Mouse (Mus musculus) embryo, embryonic 10.5 days (tissue): ENCODE data around the gene Ttc8.

Source experiments
- DNase-seq: peaks from one replicate; pipeline ENCODE4 v3.0.0-alpha.2; 2015; ENCODE audit warnings: low spot score

The Ttc8 gene

GRCm38 (mm10) chr12:98973461-98973860, 53.1 kb downstream of the Ttc8 start:
- DNase-seq: no peak

DNA sequence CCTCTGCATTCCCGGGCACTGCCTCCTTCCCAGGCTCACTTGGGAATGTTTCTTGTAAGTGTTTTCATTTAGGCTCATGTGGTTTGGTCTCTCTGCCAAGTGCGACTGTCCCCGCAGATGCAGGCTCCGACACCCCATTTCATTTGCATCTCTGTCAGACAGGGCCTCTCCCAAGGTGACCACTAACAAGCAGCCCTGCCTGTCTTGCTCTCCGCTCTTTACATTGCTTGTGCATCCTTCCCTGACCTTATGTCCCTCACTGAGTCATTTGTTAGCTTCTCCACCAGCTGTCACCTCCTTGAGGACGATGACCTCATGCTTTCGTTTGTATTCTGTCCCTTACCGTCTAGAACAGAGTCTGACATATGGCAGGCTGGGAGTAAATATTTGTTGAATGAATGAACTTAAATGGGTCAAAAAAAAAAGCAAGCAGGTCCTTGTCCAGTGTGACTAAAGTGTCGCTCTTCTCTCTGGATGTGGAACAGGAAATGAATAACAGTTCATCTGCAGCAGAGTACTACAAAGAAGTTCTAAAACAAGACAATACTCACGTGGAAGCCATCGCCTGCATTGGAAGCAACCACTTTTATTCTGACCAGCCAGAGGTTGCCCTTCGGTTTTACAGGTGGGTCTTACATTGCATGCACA, 53.9 kb downstream of the Ttc8 start:
- peak; percentile 54 for DNase-seq

DNA sequence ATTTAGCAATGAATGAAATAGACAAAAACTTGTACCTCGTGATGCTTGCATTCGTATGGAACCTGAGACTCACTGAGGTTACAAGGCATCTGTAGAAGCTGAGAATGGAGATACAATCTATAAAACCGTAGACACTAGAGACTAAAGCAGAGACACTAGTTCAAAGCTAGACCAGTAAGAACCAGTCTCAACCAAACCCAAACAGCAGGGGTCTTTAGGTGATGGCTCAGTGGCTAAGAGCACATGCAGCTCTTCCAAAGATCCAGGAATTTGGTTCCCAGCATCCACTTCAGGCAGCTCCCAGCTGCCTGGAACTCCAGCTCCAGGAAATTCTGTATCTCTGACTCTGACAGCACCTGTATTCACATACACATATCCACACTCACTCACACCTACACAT, 60.7 kb downstream of the Ttc8 start:
- no peak for DNase-seq

DNA sequence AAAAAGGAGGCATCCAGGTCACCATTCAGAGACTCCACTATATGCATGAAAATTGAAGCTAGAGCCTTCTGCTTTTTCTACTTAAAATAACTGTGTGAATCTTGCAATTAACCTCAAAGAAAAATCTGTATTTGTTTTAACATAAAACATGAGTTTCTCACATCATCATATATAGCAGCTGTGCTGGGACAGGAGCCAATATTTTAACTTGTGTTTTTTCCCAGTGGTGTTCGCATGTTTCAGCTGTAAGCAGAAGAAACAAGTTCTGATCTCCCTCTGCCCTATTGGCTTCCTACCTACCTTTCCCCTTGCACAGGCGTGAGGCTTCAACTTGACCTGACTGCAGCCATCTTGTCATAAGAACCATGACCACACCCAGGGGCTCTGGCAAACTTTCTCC, 64.4 kb downstream of the Ttc8 start:
- DNase-seq: no peak

DNA sequence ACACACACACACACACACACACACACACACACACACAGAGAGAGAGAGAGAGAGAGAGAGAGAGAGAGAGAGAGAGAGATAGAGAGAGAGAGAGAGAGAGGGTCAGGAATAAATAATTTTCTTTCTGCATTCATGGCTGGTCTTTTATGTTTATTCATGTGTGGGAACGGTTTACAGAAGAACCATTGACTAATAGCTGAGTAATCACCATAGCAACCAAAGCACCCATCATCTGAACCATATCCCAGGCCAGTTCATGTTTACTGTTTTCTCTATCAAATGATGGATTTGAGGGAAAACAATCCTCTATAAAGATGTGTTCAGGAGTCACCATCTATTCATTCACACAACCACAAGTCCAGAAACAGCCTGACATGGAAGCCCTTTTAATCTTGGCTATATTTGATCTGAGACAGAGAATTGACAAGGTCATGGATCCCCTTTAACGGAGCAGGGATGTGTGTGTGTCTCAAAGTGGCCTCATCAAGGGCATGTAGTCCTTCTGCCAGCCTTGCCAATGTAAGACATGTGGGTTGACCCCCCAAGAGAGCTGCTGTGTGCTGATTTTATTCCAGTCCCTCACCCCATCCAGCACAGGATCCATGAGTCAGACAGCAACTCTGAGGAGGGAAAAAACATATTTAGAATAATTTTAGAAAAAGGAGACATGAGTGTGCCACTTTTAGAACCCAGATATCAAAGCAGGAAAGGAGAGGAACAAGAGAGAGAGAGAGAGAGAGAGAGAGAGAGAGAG, 70.9 kb downstream of the Ttc8 start:
- no peak for DNase-seq

GRCm38 (mm10) chr12:98991830-98992216, 71.4 kb downstream of the Ttc8 start:
- DNase-seq: no peak

GRCm38 (mm10) chr12:98993736-98994135, 73.4 kb downstream of the Ttc8 start:
- DNase-seq: no peak

- DNase-seq: no peak
Measured at GRCm38 (mm10) chr12:98994366-98994765, 74.0 kb downstream of the Ttc8 start.

GRCm38 (mm10) chr12:98995881-98996280, 75.5 kb downstream of the Ttc8 start:
- DNase-seq: no peak

- peak; percentile 14 for DNase-seq
Measured at GRCm38 (mm10) chr12:98996581-98996988, 76.2 kb downstream of the Ttc8 start.

DNA sequence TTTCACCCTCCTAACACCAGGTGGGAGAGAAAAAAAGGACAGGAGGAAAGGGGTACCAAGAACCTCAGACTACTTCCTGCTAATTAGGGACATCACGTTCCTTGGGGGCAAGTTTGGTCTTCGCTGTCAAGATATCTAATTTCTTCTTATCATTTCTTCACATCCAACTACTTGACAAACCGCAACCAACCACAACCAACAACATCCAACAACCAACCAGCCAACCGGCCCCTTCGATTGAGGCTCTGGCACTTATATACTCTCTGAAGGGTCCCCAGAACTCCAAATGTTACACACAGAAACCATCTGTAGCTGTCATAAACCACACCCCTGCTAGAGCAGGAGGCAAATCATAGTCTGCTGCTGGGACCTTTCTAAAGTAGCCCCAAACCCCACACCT, 76.7 kb downstream of the Ttc8 start:
- no peak for DNase-seq

DNA sequence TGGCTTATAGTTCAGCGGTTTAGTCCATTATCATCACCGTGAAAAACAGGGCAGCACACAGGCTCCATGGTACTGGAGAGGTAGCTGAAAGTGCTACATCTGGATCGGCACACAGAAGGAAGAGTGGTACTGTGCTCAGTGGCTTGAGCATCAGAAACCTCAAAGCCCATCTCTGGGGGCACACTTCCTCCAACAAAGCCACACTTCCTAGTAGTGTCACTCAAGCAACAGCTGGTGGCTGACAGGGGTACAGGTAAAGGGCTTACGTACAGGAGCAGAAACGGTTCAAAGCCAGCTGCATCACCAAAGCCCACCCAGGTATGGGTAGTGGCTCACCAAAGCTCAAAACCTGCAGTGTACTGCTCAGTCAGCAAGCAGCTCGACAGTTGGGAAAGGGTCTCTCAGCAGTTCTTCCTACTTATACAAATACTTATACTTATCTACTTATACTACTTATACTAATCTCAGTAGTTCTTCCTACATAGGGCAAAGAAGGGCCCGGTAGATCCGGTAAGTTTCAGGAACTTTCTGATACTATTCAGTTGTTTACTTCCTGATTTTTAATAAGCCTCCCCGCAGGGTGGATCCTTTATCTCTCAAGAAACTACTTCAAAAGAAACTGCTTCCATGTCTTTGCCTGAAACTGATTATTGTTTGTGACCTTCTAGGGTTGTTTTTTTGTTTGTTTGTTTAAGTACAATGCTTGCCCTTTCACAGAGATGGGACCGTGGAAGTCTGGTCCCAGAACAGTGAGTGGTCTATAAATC, 78.5 kb downstream of the Ttc8 start:
- no peak for DNase-seq

- no peak for DNase-seq
Measured at GRCm38 (mm10) chr12:99000310-99000709, 79.9 kb downstream of the Ttc8 start.

DNA sequence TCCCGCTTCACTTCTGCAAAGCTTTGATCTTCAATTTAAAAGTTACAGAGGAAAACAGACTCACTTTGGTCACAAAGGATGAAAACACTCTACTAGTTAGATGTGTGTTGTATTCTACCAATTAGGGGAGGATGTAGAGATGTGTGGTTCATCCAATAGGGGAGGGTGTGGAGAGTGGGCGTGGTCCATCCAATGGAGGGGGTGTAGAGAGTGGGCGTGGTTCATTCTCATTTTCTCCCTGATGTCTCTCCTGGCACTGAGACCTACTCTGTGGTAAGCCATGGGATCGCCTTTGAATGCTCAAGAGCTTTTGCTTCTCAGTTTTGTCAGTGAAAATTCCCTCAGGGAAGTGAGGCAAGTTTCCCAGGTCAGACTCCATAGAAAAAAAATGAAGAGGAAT, 82.7 kb downstream of the Ttc8 start:
- no peak for DNase-seq

DNA sequence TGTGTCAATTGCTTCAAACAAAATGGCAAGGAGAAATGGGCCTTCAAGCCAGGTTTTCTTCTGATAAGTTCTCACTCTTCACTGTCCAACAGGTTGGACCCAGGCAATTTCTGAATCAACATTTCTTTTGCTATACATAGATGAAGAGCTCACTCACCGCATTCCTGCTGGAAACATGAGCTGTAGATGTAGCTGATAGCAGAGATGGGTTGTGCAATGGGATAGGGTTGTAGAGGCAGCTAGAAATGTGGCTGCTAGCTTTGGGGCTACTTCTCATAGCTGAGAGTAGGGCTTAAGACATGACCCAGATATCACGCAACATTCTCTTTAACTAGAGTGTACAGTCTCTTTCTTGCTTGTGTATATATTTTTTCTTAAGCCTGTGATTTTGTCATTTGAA, 84.4 kb downstream of the Ttc8 start:
- DNase-seq: no peak

- DNase-seq: no peak
Measured at GRCm38 (mm10) chr12:99008786-99009185, 88.4 kb downstream of the Ttc8 start.

DNA sequence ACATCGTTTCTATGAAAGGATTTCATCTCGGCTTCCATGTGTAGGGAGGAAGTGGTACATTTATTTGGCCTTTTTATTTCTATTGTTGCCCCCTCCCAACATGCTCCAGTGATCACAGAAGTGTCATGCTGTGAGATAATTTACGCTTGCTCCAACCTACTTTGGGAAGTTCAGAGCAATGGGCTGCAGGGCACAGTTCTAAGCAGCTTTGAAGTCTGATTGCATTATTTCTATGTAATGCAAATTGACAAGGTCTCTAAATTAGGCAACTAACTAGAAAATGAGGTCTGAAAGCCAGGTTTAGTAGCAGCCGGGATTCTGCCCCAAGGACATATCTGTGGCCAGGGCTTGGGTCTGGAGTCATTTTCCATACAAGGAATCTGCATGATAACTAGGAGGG, 89.1 kb downstream of the Ttc8 start:
- DNase-seq: peak; percentile 21

- peak; percentile 12 for DNase-seq
Measured at GRCm38 (mm10) chr12:99010044-99010443, 89.7 kb downstream of the Ttc8 start.

DNA sequence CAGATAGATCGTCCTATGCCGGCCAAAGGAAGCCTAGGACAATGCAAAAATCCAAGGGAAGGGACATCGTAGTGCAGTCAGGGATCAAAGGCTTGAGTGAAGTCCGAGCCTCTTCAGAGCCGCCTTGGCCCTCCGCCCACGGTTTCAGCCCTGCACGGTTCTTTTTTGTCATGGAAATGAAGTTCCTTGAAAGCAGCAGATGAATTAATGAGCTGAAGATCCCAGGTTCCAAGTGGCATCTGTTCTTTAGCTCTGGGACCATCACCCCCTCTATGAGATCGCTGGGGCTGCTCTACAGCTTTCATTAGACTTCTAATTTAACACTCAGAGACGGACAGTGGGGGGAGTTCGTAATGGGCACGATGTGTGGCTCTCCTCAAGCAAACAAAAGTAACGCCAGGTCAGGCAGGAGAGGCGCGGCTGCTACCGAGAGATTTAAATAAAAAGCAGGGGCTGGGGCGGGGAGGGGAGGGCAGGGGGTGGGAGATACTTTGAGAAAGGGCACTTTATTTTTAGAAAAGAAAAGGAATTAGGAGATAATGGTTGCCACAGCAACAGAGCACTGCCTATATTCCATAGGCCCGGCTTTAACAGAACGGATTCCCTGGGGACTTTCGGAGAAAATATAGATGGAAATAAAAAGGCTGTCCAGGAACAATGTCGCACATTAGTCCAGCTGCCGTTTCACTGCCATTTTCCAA, 90.9 kb downstream of the Ttc8 start:
- peak; percentile 90 for DNase-seq

GRCm38 (mm10) chr12:99015870-99016269, 95.5 kb downstream of the Ttc8 start:
- DNase-seq: no peak

DNA sequence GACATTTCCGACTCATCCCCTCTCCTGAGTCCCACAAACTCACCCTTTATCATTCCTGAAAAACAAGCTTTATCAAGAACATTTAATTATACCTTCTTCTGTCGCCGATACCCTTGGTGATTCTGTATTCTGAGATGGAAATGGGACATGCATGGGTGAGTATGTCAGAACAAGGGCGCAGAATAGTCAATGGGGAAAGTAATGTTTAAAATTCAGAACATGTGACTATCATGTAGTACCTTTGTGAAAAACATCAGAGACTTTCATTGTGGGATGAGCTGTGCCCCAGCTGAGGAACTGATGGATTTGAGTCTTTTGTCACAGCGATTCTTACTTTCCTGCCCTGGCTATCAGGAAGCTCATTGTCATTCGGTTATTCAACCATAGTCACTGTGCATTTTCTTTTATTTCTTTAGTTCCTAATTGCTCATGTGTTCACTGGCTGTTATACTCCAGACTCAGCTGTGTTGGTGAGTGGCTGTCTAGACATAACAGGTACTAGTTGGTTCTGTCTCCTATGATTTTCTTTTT, 104.1 kb downstream of the Ttc8 start:
- no peak for DNase-seq

GRCm38 (mm10) chr12:99026291-99026690, 105.9 kb downstream of the Ttc8 start:
- DNase-seq: no peak
